Comparison of ENCODE assay signal across 8 mouse cellular contexts in genomic region chr11:17192151-17192844, GRCm38 (mm10). TPM values are rescaled to one million over a fixed set of nuclear protein-coding genes. Genes with fewer than 3 reads are reported as not detected.
DNase-seq lines count a peak whose midpoint lies in the region; ATAC-seq and TF ChIP-seq lines count a peak whose summit lies in the region.
"Had no signal": no experiment of that assay in that cellular context is flagged by ENCODE, and none has a peak within 500 bp of the region (broad histone marks: within the 10 kb centered on the region; RNA-seq: fewer than 3 reads in every experiment).

No protein-coding gene starts in this region.

- H3K27me3 ChIP-seq in midbrain, embryonic 11.5 days (ENCODE audit: control insufficient read depth, insufficient read depth, low read length) = no peaks in the 10 kb centered on the region
- no peaks in the 10 kb centered on the region for H3K27me3 ChIP-seq in midbrain, embryonic 10.5 days (ENCODE audit: low read depth, poor library complexity, severe bottlenecking)

- H3K27ac ChIP-seq in midbrain, embryonic 11.5 days (ENCODE audit: low read depth, low read length) = no peak overlapping the region
- no peak overlapping the region for H3K27ac ChIP-seq in midbrain, embryonic 10.5 days (replicated peaks)
- H3K27ac ChIP-seq in bone marrow, adult 2 months (ENCODE audit: control insufficient read depth, insufficient read depth, low read depth, low read length, poor library complexity) = no peak overlapping the region

- H3K9me3 ChIP-seq in midbrain, embryonic 11.5 days (ENCODE audit: control insufficient read depth, low read length) = no peaks in the 10 kb centered on the region
- H3K9me3 ChIP-seq in midbrain, embryonic 10.5 days (replicated peaks) = no peaks in the 10 kb centered on the region

- H3K4me3 ChIP-seq in midbrain, embryonic 11.5 days (ENCODE audit: low read depth, low read length) = no peak overlapping the region
- H3K4me3 ChIP-seq in midbrain, embryonic 10.5 days = no peak overlapping the region
- H3K4me3 ChIP-seq in bone marrow, adult 2 months (replicated peaks; ENCODE audit: control insufficient read depth, low read depth, low read length) = no peak overlapping the region
- H3K4me3 ChIP-seq: myocyte had no signal

- peak; percentile 76 for ATAC-seq in midbrain, embryonic 11.5 days (ENCODE audit: low FRiP score)

- peak; percentile 23; the same call in 1 of the 2 replicates for TF ChIP-seq CTCF in bone marrow, adult 2 months (IDR thresholded peaks at IDR 0.05; ENCODE audit: control insufficient read depth, insufficient read depth, low read length)

- peaks cover 4% of the 10 kb centered on the region; the same call in 1 of the 2 replicates for H3K4me1 ChIP-seq in midbrain, embryonic 11.5 days (ENCODE audit: control insufficient read depth, insufficient read depth, low read length)
- H3K4me1 ChIP-seq in midbrain, embryonic 10.5 days = peaks cover 19% of the 10 kb centered on the region
- no peaks in the 10 kb centered on the region for H3K4me1 ChIP-seq in bone marrow, adult 2 months (ENCODE audit: control insufficient read depth, insufficient read depth, low read length)

- no peak for TF ChIP-seq POLR2A in bone marrow, adult 2 months (IDR thresholded peaks at IDR 0.05; ENCODE audit: borderline replicate concordance, control insufficient read depth, low read depth, low read length)

- no peak overlapping the region for H3K4me2 ChIP-seq in midbrain, embryonic 11.5 days

- H3K36me3 ChIP-seq in midbrain, embryonic 11.5 days (ENCODE audit: control insufficient read depth, insufficient read depth, low read length) = no peaks in the 10 kb centered on the region; the same call in 1 of the 2 replicates
- peaks cover 37% of the 10 kb centered on the region for H3K36me3 ChIP-seq in midbrain, embryonic 10.5 days

- no peak for DNase-seq in midbrain, embryonic 11.5 days (ENCODE audit: low spot score, missing footprints)
- no peak for DNase-seq in midbrain, embryonic 10.5 days (ENCODE audit: low spot score)
- DNase-seq in lung, postnatal 10 days = peak; percentile 16
- DNase-seq in thymus, postnatal 4 days = peak; percentile 36
- no peak for DNase-seq in right cerebral cortex, adult 18-20 months
- no peak for DNase-seq in frontal cortex, postnatal 14 days (ENCODE audit: low spot score in 2 of 2)

- 57% methylated on average over 9 of the region's 9 CpGs for WGBS in midbrain, embryonic 11.5 days
- 65% methylated on average over 9 of the region's 9 CpGs for WGBS in midbrain, embryonic 10.5 days
- 81% methylated on average over 9 of the region's 9 CpGs for WGBS in bone marrow, adult 2 months

- H3K9ac ChIP-seq in midbrain, embryonic 11.5 days (ENCODE audit: low read length) = no peak overlapping the region

RNA-seq across cellular contexts. Expression of gene Wdr92, which starts 10.4 kb away (rescaled TPM):
- 31.2 and 33.0 TPM in 2 replicates for polyA plus RNA-seq in midbrain, embryonic 11.5 days (2014; fragmentation: Nextera tagmentation; extraction: Ambion mirVana)
- polyA plus RNA-seq in midbrain, embryonic 10.5 days (2016; fragmentation: Nextera tagmentation; extraction: Ambion mirVana) = 30.0 and 31.0 TPM in 2 replicates
- polyA plus RNA-seq in bone marrow, adult 2 months (2011; ENCODE audit: insufficient read depth, insufficient read length, low replicate concordance, missing spikeins) = 5.4 and 11.1 TPM in 2 replicates

RNA-seq across cellular contexts. Expression of gene Pno1, which starts 19.1 kb away (rescaled TPM):
- polyA plus RNA-seq in midbrain, embryonic 11.5 days (2014; fragmentation: Nextera tagmentation; extraction: Ambion mirVana) = 99.4 and 106 TPM in 2 replicates
- polyA plus RNA-seq in midbrain, embryonic 10.5 days (2016; fragmentation: Nextera tagmentation; extraction: Ambion mirVana) = 94.6 and 123 TPM in 2 replicates
- 9.6 and 28.6 TPM in 2 replicates for polyA plus RNA-seq in bone marrow, adult 2 months (2011; ENCODE audit: insufficient read depth, insufficient read length, low replicate concordance, missing spikeins)

RNA-seq across cellular contexts. Expression of gene Ppp3r1, which starts 33.2 kb away (rescaled TPM):
- polyA plus RNA-seq in midbrain, embryonic 11.5 days (2014; fragmentation: Nextera tagmentation; extraction: Ambion mirVana) = 107 and 113 TPM in 2 replicates
- 77.3 and 84.7 TPM in 2 replicates for polyA plus RNA-seq in midbrain, embryonic 10.5 days (2016; fragmentation: Nextera tagmentation; extraction: Ambion mirVana)
- polyA plus RNA-seq in bone marrow, adult 2 months (2011; ENCODE audit: insufficient read depth, insufficient read length, low replicate concordance, missing spikeins) = 17.9 and 21.5 TPM in 2 replicates

Comparison
In these comparisons a context has a peak if more than half of its experiments do, and no peak if none do; other contexts are left out.
1. DNase-seq: peak in lung, postnatal 10 days (single experiment) and thymus, postnatal 4 days (single experiment); none in midbrain, embryonic 11.5 days (single experiment), midbrain, embryonic 10.5 days (single experiment), right cerebral cortex, adult 18-20 months (single experiment) and frontal cortex, postnatal 14 days (0 of 2).